Mouse (Mus musculus) small intestine, adult 2 months (tissue): ENCODE measurements at regions not wholly inside any gene's neighbourhood (a gene's known extent, or its start where the extent isn't known, plus 50 kb on each side); places are given as distances from the start of the nearest gene placed in this dataset.

Experiments
- H3K27ac ChIP-seq: fragments of 200-500 bp; 2 replicates; pipeline ENCODE4 v1.5.1; 2012; ENCODE audit warnings: low read depth, low read length, control low read depth, inconsistent platforms; ENCODE audit not compliant: insufficient read depth
- H3K27me3 ChIP-seq: fragments of 200-500 bp; 2 replicates; pipeline ENCODE4 v1.6.1; 2012; ENCODE audit warnings: mild to moderate bottlenecking, moderate library complexity, low read length, inconsistent platforms; ENCODE audit not compliant: control insufficient read depth, insufficient read depth
- H3K36me3 ChIP-seq: fragments of 200-500 bp; 2 replicates; pipeline ENCODE4 v1.6.1; 2012; ENCODE audit warnings: mild to moderate bottlenecking, low read length, control low read depth, inconsistent platforms; ENCODE audit not compliant: control insufficient read depth, insufficient read depth
- H3K4me1 ChIP-seq: fragments of 200-500 bp; 2 replicates; pipeline ENCODE4 v1.6.1; 2012; ENCODE audit warnings: low read length, inconsistent platforms, mixed read lengths; ENCODE audit not compliant: control insufficient read depth, insufficient read depth, insufficient read length
- H3K4me3 ChIP-seq: fragments of 200-500 bp; 2 replicates; pipeline ENCODE4 v1.5.1; 2012; ENCODE audit warnings: low read depth, mild to moderate bottlenecking, control low read depth, inconsistent platforms, low read length, moderate library complexity
- CTCF ChIP-seq: fragments of 200-500 bp; IDR thresholded peaks from 2 replicates; pipeline ENCODE4 v1.5.1; 2012; ENCODE audit warnings: low read depth, mild to moderate bottlenecking, control low read depth, inconsistent platforms, low read length, moderate library complexity, mixed read lengths; ENCODE audit not compliant: insufficient replicate concordance, insufficient read length; ENCODE audit errors: extremely low read depth
- POLR2A ChIP-seq: fragments of 200-500 bp; IDR thresholded peaks from 2 replicates; pipeline ENCODE4 v1.6.1; 2012; ENCODE audit warnings: low read depth, mild to moderate bottlenecking, control low read depth, inconsistent platforms, low read length, moderate library complexity
- WGBS: fragments of 180-500 bp; shearing (Covaris S2); methylation state at CpG from one replicate; pipeline ENCODE4 v1.1.7; 2018; 5-methylcytosine and 5-hydroxymethylcytosine counted together

GRCm38 (mm10) chr13:101305695-101306413 is 462.2 kb downstream of the Pik3r1 start:
- Histone ChIP-seq H3K36me3 (no peaks in the 10 kb centered on the region), H3K4me1 (peaks cover under 1% of the 10 kb centered on the region; the same call in 1 of the 2 replicates), H3K27ac (no peak overlapping the region), H3K27me3 (no peaks in the 10 kb centered on the region), H3K4me3 (no peak overlapping the region)
- 83% methylated on average over 11 of the region's 11 CpGs for WGBS
- TF ChIP-seq CTCF: no peak
- no peak for TF ChIP-seq POLR2A

- TF ChIP-seq CTCF (no peak), POLR2A (no peak)
- no peaks in the 10 kb centered on the region for H3K27me3 ChIP-seq
- no peak overlapping the region for H3K4me3 ChIP-seq
- no peaks in the 10 kb centered on the region for H3K36me3 ChIP-seq
- no peak overlapping the region for H3K27ac ChIP-seq
- H3K4me1 ChIP-seq: no peaks in the 10 kb centered on the region
- WGBS: 79% methylated on average over 6 of the region's 6 CpGs
Measured at GRCm38 (mm10) chr13:101305063-101305462, 463.0 kb downstream of the Pik3r1 start.

- TF ChIP-seq POLR2A (no peak), CTCF (no peak)
- H3K27me3 ChIP-seq: no peaks in the 10 kb centered on the region
- no peaks in the 10 kb centered on the region for H3K4me1 ChIP-seq
- H3K36me3 ChIP-seq: no peaks in the 10 kb centered on the region
- H3K27ac ChIP-seq: no peak overlapping the region
- WGBS: 74% methylated on average over 2 of the region's 2 CpGs
- no peak overlapping the region for H3K4me3 ChIP-seq
Measured at GRCm38 (mm10) chr13:101301361-101301760, 466.7 kb downstream of the Pik3r1 start.

GRCm38 (mm10) chr13:101289407-101289806 is 456.2 kb upstream of the Slc30a5 start:
- TF ChIP-seq POLR2A: no peak
- TF ChIP-seq CTCF: no peak
- Histone ChIP-seq H3K4me1 (no peaks in the 10 kb centered on the region), H3K4me3 (no peak overlapping the region), H3K27ac (no peak overlapping the region), H3K36me3 (no peaks in the 10 kb centered on the region), H3K27me3 (no peaks in the 10 kb centered on the region)
- WGBS: 90% methylated on average over 4 of the region's 4 CpGs

- 39% methylated on average over 4 of the region's 4 CpGs for WGBS
- Histone ChIP-seq H3K27ac (no peak overlapping the region), H3K36me3 (no peaks in the 10 kb centered on the region), H3K27me3 (no peaks in the 10 kb centered on the region), H3K4me1 (no peaks in the 10 kb centered on the region), H3K4me3 (no peak overlapping the region)
- no peak for TF ChIP-seq CTCF
- no peak for TF ChIP-seq POLR2A
Measured at GRCm38 (mm10) chr13:101287131-101287530, 453.9 kb upstream of the Slc30a5 start.

- no peaks in the 10 kb centered on the region for H3K27me3 ChIP-seq
- WGBS: 77% methylated on average over 15 of the region's 15 CpGs
- TF ChIP-seq CTCF (no peak), POLR2A (no peak)
- H3K36me3 ChIP-seq: no peaks in the 10 kb centered on the region
- H3K4me1 ChIP-seq: no peaks in the 10 kb centered on the region
- no peak overlapping the region for H3K4me3 ChIP-seq
- no peak overlapping the region for H3K27ac ChIP-seq
Measured at GRCm38 (mm10) chr13:101286029-101286917, 453.0 kb upstream of the Slc30a5 start.

GRCm38 (mm10) chr13:101278127-101278526 is 444.9 kb upstream of the Slc30a5 start:
- 69% methylated on average over 1 of the region's 1 CpGs for WGBS
- Histone ChIP-seq H3K4me3 (no peak overlapping the region), H3K36me3 (no peaks in the 10 kb centered on the region), H3K27ac (no peak overlapping the region), H3K4me1 (peaks cover 6% of the 10 kb centered on the region; the same call in 1 of the 2 replicates), H3K27me3 (no peaks in the 10 kb centered on the region)
- TF ChIP-seq CTCF: no peak
- no peak for TF ChIP-seq POLR2A
